Mouse (Mus musculus) hindbrain, embryonic 15.5 days (tissue): ENCODE data around the gene Mast3. TPM values are rescaled to one million over a fixed set of nuclear protein-coding genes. Genes with fewer than 3 reads are reported as not detected.

Experiments
- ATAC-seq: fragments of 200-750 bp; cut with Nextera tagmentation; 2 replicates; pipeline ENCODE4 v1.8.0; 2017; ENCODE audit warnings: low read depth, moderate number of reproducible peaks, moderate TSS enrichment; ENCODE audit not compliant: low FRiP score
- H3K27ac ChIP-seq: fragments of 300-500 bp; sonication (generic); replicated peaks from 2 replicates; pipeline ENCODE4 v1.5.1; 2015; ENCODE audit warnings: mild to moderate bottlenecking, inconsistent platforms
- H3K27me3 ChIP-seq: fragments of 300-500 bp; sonication (generic); 2 replicates; pipeline ENCODE4 v1.6.1; 2015; ENCODE audit warnings: control low read depth, inconsistent platforms
- H3K36me3 ChIP-seq: fragments of 300-500 bp; sonication (generic); 2 replicates; pipeline ENCODE4 v1.6.1; 2015; ENCODE audit warnings: control low read depth, inconsistent platforms
- H3K4me1 ChIP-seq: fragments of 300-500 bp; sonication (generic); replicated peaks from 2 replicates; pipeline ENCODE4 v1.6.1; 2015; ENCODE audit warnings: control low read depth, inconsistent platforms
- H3K4me2 ChIP-seq: fragments of 300-500 bp; sonication (generic); 2 replicates; pipeline ENCODE4 v1.6.1; 2015; ENCODE audit warnings: moderate library complexity, mild to moderate bottlenecking, inconsistent platforms
- H3K4me3 ChIP-seq: fragments of 300-500 bp; sonication (generic); 2 replicates; pipeline ENCODE4 v1.5.1; 2015; ENCODE audit warnings: mild to moderate bottlenecking, inconsistent platforms
- H3K9ac ChIP-seq: fragments of 300-500 bp; sonication (generic); 2 replicates; pipeline ENCODE4 v1.6.1; 2015; ENCODE audit warnings: inconsistent platforms
- H3K9me3 ChIP-seq: fragments of 300-500 bp; sonication (generic); 2 replicates; pipeline ENCODE4 v1.6.1; 2016; ENCODE audit warnings: control low read depth, inconsistent platforms
- WGBS: fragments of 180-500 bp; shearing (Covaris S2); methylation state at CpG from one replicate; pipeline ENCODE4 v1.1.7; 2015; 5-methylcytosine and 5-hydroxymethylcytosine counted together
- polyA plus RNA-seq: library from polyadenylated mRNA; unstranded; fragments of >200 nt; fragmentation: Nextera tagmentation; extraction: Ambion mirVana; gene quantifications from 2 replicates; pipeline ENCODE4 v1.2.1, GENCODE M21; 2015

Mast3 gene
- polyA plus RNA-seq, 1 experiment from 2014 or later, result 25.1 TPM

DNA sequence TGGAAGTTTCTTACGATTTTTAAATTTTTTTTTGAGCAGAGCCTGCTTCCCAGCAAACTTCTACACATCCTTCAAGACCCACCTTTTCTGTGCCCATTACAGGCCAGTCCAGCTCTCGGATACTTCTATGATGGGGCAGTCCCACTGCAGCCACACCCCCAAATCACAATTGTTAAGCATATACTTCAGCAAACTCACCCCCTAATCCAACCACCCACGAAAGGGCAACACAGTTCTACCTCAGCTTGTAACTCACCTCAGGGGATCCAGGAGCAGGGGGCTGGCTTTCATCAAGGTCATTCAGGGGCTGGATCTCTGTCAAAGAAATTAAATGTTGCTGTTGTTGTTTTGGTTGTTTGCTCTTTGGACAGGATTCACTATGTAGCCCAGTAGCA lies 17.8 kb downstream of the Mast3 start:
- 0 out of 2 replicates have a peak, but pooled peaks cover 3% of the 10 kb centered on the region for H3K27me3 ChIP-seq
- H3K36me3 ChIP-seq, result peaks cover 43% of the 10 kb centered on the region
- H3K4me3 ChIP-seq, result no peak overlapping the region
- H3K9ac ChIP-seq, result no peak overlapping the region
- no peak for ATAC-seq
- peaks cover 31% of the 10 kb centered on the region for H3K4me1 ChIP-seq
- no peak overlapping the region for H3K27ac ChIP-seq
- H3K4me2 ChIP-seq, result no peak overlapping the region
- no peaks in the 10 kb centered on the region for H3K9me3 ChIP-seq
- 92% methylated on average over 3 of the region's 3 CpGs for WGBS

DNA sequence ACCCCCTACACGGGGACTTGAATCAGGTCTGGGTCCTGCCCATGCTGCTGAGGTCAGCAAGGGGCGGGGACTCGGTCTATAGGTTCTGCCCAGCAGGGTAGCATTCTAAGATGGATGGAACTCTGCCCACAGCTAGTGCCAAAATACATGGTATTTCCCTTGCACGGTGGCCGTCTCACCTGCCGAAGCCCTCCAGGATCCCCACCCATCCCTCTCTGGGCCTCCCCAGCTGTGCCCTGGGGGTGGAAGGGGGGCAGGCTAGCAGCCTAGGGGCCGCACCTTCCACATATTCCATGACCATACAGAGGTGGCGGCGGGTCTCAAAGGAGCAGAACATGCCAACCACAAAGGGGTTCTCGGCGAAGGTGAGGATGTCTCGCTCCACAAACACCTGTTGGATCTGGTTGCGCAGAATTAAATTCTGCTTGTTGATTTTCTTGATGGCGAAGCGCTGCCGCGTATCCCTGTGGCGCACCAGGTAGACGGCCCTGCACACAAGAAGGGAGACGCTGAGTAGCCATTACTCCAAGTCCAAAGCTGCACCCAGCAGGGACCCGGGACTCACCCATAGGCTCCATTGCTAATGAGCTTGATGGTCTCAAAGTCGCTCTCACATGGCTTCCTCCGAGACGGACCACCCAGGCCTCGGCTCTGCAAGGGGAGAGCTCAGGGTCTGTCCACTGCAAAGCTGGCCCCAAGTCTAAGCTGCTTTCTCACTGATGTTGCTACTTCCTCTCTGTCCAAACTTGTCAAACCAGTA lies 18.4 kb downstream of the Mast3 start:
- no peak overlapping the region for H3K27ac ChIP-seq
- H3K4me1 ChIP-seq, result peaks cover 25% of the 10 kb centered on the region
- 0 out of 2 replicates have a peak, but pooled peaks cover 3% of the 10 kb centered on the region for H3K27me3 ChIP-seq
- H3K9me3 ChIP-seq, result no peaks in the 10 kb centered on the region
- H3K4me3 ChIP-seq, result no peak overlapping the region
- peaks cover 47% of the 10 kb centered on the region for H3K36me3 ChIP-seq
- 87% methylated on average over 25 of the region's 25 CpGs for WGBS
- H3K4me2 ChIP-seq, result no peak overlapping the region
- H3K9ac ChIP-seq, result no peak overlapping the region
- ATAC-seq, result no peak

DNA sequence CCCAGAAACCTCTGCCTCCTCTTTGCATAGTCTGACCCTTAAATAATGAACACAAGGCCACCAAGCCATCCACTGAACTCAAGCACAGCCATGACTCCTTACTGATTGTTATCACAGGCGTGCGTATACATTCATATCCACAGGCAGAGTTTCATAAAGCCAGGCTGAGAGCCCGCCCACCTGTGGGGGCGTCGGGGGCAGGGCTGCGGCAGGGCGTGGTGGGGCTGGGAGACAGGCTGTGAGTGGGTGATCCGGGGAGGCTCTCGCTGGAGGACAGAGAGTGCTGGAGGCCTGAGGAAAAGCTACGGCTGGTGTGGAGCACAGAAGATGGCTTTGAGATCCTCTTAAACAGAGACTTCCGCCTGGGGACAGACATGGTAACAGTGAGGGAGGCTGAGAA lies 24.8 kb downstream of the Mast3 start:
- no peak overlapping the region for H3K4me2 ChIP-seq
- no peak overlapping the region for H3K4me3 ChIP-seq
- no peaks in the 10 kb centered on the region for H3K9me3 ChIP-seq
- no peak for ATAC-seq
- 84% methylated on average over 11 of the region's 11 CpGs for WGBS
- no peaks in the 10 kb centered on the region for H3K27me3 ChIP-seq
- peaks cover 19% of the 10 kb centered on the region for H3K4me1 ChIP-seq
- no peak overlapping the region for H3K9ac ChIP-seq
- peaks cover 43% of the 10 kb centered on the region for H3K36me3 ChIP-seq
- H3K27ac ChIP-seq, result no peak overlapping the region

DNA sequence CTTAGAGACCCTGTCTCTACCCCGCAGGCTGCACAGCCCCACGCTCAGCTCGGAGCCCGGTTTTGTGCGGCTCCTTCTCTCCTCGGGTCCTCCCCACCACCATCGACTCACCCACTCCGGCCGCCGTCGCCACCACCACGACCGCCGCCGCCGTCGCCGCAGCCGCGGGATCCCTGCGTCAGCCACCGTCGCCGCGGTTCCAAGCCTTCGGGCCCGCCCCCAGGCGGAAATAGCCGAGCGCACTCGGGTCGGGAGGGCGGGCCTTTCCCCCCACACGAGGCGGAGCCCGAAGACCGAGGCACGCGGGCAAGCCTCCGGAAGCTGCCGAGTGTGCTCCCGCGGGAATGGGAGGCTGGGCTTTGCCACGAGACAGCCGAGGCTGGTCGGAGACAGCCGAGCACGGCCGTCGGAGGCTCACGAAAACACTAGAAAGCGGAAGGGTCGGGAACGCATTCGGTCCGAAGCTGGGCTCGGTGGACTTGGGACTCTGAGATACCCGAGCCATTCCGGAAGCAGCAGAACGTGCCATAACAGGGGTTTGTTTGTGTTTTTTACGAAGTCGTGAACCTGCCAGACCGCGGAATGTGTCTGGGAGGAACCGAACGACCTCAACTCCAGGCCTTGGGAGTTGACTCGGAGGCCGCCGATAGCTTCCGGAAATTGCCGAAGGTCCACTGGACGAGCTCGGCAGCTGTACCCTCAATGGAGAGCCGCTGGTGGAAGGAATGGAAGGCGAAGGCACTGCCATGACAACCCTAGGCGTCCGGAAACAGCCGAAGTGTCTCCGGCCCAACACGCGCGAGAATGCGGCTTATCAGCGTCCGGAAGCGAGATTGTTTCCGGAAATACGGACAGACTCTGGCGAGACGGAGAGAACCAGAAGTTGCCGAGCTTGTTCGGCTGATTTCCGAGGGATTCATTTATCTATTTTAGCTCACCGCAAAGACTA lies 28.1 kb downstream of the Mast3 start, which contains the start of gene Pik3r2:
Gene Pik3r2 (minus strand): TSS at position 218 of the 949 bp plus-strand sequence.
- no peaks in the 10 kb centered on the region for H3K27me3 ChIP-seq
- peak within 1 kb of the TSS; percentile 89 for H3K4me2 ChIP-seq
- H3K36me3 ChIP-seq, result peaks cover 21% of the 10 kb centered on the region
- peak within 1 kb of the TSS; percentile 95 for H3K9ac ChIP-seq
- H3K27ac ChIP-seq, result peak within 1 kb of the TSS; percentile 94
- H3K9me3 ChIP-seq, result no peaks in the 10 kb centered on the region
- under 1% methylated on average over 94 of the region's 94 CpGs for WGBS
- ATAC-seq, result peak; percentile 92
- H3K4me3 ChIP-seq, result peak within 1 kb of the TSS; percentile 82
- H3K4me1 ChIP-seq, result peaks cover 53% of the 10 kb centered on the region

DNA sequence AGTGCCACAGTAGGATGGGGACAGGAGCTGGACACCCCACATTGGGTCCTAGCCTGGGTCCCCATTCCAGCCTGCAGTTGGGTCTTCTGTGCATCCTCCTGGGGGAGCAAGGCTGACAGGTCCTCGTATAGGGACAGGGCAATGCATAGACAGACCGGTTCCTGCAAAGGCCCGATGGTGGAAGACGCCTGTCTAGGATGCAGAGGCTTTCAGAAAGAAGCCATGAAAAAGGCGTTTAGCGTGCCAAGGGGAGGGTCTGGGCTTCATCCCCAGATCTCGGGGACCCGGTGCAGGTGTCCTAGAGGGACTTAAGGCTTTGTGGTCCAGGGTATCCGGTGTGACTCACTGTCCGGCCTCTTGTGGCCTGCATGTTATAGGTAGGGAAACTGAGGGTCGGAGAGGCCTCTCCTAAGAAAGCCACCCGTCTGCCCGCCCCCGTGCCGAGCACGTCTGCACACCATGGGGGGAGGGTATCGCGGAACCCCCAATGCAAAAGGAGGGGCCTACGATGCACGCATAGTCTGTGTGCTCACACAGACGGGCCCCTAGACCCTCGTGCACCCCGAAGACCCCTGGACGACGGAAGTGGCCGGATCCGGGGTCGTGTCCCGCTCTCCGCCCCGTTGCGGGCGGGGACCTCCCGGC lies 28.9 kb downstream of the Mast3 start:
- H3K9ac ChIP-seq, result peak overlapping the region; percentile 95
- H3K9me3 ChIP-seq, result no peaks in the 10 kb centered on the region
- peak overlapping the region; percentile 94 for H3K27ac ChIP-seq
- H3K36me3 ChIP-seq, result peaks cover 24% of the 10 kb centered on the region
- H3K27me3 ChIP-seq, result no peaks in the 10 kb centered on the region
- peak overlapping the region; percentile 82 for H3K4me3 ChIP-seq
- H3K4me2 ChIP-seq, result peak overlapping the region; percentile 89
- peaks cover 54% of the 10 kb centered on the region for H3K4me1 ChIP-seq
- 2% methylated on average over 34 of the region's 34 CpGs for WGBS
- ATAC-seq, result no peak

DNA sequence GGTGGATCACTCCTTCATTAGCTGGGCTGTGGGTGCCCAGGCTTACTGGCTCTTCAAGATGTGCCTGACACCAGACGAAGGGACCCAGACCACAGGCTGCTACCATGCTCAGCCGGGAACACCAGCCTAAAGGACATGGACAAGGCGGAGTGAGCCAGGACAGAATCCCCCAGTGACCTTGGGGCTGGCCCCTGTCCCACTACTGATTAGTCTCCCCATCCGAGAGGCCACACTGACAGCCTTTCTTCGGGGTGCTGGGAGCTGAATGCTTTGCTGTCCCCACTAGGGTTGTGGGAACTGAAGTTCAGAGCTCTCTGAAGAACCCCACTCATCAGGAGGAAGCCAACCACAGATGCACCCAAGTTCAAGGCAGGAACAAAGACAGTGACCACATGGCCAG lies 29.6 kb downstream of the Mast3 start:
- no peak overlapping the region for H3K27ac ChIP-seq
- WGBS, result 88% methylated on average over 5 of the region's 5 CpGs

DNA sequence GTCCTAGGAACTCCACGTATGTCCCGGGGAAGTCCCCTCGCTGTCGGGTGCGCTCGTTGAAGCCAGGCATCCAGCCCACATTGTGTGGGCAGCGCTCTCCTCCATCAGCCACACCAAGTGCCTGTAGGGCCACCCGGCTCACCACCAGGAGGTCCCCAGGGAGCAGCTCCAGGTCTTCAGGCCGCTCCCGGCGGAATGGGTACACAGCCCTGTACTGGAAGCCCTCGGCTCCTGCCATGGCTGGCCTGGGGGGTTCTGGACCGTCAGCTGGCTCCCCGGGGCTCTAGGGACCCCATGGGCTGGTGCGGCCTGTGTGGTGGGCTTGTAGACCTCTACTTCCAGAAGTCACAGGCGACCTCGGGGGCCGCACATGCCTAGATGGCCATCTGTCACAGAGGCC lies 30.1 kb downstream of the Mast3 start:
- Histone ChIP-seq H3K27me3 (no peaks in the 10 kb centered on the region), H3K36me3 (peaks cover 26% of the 10 kb centered on the region), H3K4me2 (0 out of 2 replicates have a peak overlapping the region, but pooled peaks have one; percentile 34), H3K4me3 (peak overlapping the region; percentile 82; the same call in 1 of the 2 replicates), H3K27ac (0 out of 2 replicates have a peak overlapping the region, but pooled peaks have one; percentile 4), H3K4me1 (peaks cover 55% of the 10 kb centered on the region), H3K9ac (peak overlapping the region; percentile 95; the same call in 1 of the 2 replicates), H3K9me3 (no peaks in the 10 kb centered on the region)
- 91% methylated on average over 18 of the region's 18 CpGs for WGBS
- no peak for ATAC-seq

More for the DNA sequence above, 29.6 kb downstream of the Mast3 start:
- no peak for ATAC-seq
- Histone ChIP-seq H3K4me3 (peak overlapping the region; percentile 82), H3K4me1 (peaks cover 54% of the 10 kb centered on the region), H3K27me3 (no peaks in the 10 kb centered on the region), H3K4me2 (peak overlapping the region; percentile 89), H3K9me3 (no peaks in the 10 kb centered on the region), H3K36me3 (peaks cover 25% of the 10 kb centered on the region), H3K9ac (peak overlapping the region; percentile 95)

DNA sequence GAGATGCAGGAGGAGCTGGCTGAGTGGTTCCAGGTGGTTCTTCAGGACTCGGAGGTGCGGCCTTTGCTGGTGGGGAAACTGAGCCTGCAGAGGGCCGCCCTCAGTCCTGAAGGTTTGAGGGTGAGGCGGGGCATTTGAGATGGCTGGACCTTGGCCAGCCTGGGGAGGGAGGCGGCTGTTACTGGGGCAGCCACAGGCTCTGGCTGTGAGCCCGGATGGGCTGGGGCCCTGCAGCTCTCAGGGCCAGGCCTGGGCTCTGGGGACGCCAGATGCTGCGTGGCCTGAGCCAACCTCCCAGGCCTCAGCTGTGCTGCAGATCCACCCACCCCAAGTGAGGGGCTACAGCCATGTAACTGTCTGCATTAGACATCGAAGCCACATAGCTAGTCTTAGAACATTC lies 31.0 kb downstream of the Mast3 start:
- no peak overlapping the region for H3K4me3 ChIP-seq
- H3K9ac ChIP-seq, result 0 out of 2 replicates have a peak overlapping the region, but pooled peaks have one; percentile 23
- no peak for ATAC-seq
- peak overlapping the region; percentile 34 for H3K4me2 ChIP-seq
- H3K27ac ChIP-seq, result peak overlapping the region; percentile 73
- H3K27me3 ChIP-seq, result no peaks in the 10 kb centered on the region
- H3K36me3 ChIP-seq, result peaks cover 26% of the 10 kb centered on the region
- H3K9me3 ChIP-seq, result no peaks in the 10 kb centered on the region
- 36% methylated on average over 9 of the region's 9 CpGs for WGBS
- peaks cover 63% of the 10 kb centered on the region for H3K4me1 ChIP-seq

DNA sequence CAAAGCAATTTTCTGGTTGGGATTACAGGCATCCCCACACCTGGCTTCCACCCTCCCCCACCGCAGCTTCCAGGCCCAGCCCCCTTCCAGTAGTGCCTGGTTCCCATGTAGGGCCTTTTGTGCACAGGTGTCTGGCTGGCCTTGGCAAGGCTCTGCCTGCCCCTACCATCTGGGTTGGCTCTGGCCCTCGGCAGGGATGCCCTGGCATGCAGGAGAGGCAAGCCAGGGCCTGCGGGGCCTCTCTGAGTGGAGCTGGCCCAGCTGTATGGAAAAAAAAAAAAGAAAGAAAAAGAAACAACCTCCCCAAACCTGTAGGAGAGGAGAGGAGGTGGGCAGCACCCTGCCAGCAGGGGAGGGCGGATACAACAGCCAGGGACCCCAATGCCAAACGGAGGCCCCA lies 31.4 kb downstream of the Mast3 start:
- Histone ChIP-seq H3K9ac (no peak overlapping the region), H3K27me3 (no peaks in the 10 kb centered on the region), H3K36me3 (peaks cover 31% of the 10 kb centered on the region), H3K4me3 (no peak overlapping the region), H3K4me1 (peaks cover 62% of the 10 kb centered on the region), H3K9me3 (no peaks in the 10 kb centered on the region), H3K27ac (peak overlapping the region; percentile 73), H3K4me2 (peak overlapping the region; percentile 34)
- ATAC-seq, result no peak
- WGBS, result 63% methylated on average over 5 of the region's 5 CpGs

DNA sequence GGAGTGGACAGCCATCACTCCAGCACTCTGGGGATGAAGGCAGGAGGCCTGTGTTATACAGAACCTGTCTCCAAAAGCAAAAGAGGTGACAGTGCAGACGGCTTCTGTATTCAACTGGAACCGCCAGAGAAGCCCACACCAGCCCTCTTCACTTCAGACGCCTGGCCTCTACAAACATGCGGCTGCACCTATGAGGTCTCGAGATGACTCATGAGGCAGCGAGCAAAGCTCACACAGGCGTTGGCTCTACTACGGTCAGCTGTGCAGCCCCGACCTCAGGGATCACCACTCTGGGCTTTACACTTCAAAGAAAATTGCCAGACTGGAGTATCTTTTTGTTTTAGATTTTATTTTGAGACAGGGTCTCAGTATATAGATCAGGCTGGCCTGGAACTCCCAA lies 32.0 kb downstream of the Mast3 start:
- Histone ChIP-seq H3K4me1 (peaks cover 57% of the 10 kb centered on the region), H3K27ac (peak overlapping the region; percentile 73; the same call in 1 of the 2 replicates), H3K9ac (no peak overlapping the region), H3K4me3 (no peak overlapping the region), H3K4me2 (no peak overlapping the region), H3K36me3 (peaks cover 36% of the 10 kb centered on the region), H3K27me3 (peaks cover 5% of the 10 kb centered on the region; the same call in 1 of the 2 replicates), H3K9me3 (no peaks in the 10 kb centered on the region)
- WGBS, result 89% methylated on average over 9 of the region's 9 CpGs
- ATAC-seq, result no peak

DNA sequence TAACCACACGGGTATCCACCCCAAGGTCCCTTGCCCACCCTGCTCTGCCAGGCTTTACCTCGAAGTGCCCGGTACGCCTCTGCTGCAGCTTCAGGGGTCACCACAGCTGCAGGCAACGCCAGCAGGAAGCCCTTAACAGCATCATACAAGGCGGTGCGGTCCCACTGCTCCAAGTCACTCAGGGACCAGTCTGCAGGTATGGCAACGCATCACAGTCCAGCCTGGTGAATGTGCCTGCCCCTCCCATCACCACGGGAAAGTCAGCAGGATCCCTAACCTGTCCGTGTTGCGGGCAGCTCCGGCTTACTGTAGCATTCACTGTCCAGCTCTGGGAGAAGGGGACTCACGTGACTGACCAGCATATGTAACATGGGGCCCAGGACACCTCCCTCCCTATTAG lies 32.8 kb downstream of the Mast3 start:
- Histone ChIP-seq H3K9ac (no peak overlapping the region), H3K4me3 (no peak overlapping the region), H3K27me3 (peaks cover 13% of the 10 kb centered on the region), H3K4me2 (no peak overlapping the region), H3K36me3 (peaks cover 39% of the 10 kb centered on the region), H3K9me3 (no peaks in the 10 kb centered on the region), H3K27ac (no peak overlapping the region), H3K4me1 (peaks cover 53% of the 10 kb centered on the region)
- ATAC-seq, result no peak
- WGBS, result 94% methylated on average over 13 of the region's 13 CpGs
